22 mouse cellular contexts compared by ENCODE assay signal in genomic region chr2:154915922-154916541, GRCm38 (mm10). TPM values are rescaled to one million over a fixed set of nuclear protein-coding genes. Genes with fewer than 3 reads are reported as not detected.
DNase-seq lines count a peak whose midpoint lies in the region; ATAC-seq and TF ChIP-seq lines count a peak whose summit lies in the region.
"Had no signal": no experiment of that assay in that cellular context is flagged by ENCODE, and none has a peak within 500 bp of the region (broad histone marks: within the 10 kb centered on the region; RNA-seq: fewer than 3 reads in every experiment).

No protein-coding gene starts in this region.

- no peaks in the 10 kb centered on the region for H3K27me3 ChIP-seq in lung, embryonic 14.5 days (ENCODE audit: insufficient read depth, low read length)
- no peaks in the 10 kb centered on the region for H3K27me3 ChIP-seq in embryonic facial prominence, embryonic 13.5 days
- H3K27me3 ChIP-seq in limb, embryonic 14.5 days (ENCODE audit: control insufficient read depth, insufficient read depth, low read length), result no peaks in the 10 kb centered on the region
- H3K27me3 ChIP-seq: heart, embryonic 12.5 days; kidney, embryonic 15.5 days; midbrain, embryonic 12.5 days had no signal

- H3K9ac ChIP-seq in lung, embryonic 14.5 days, result peak overlapping the region; percentile 26; the same call in 1 of the 2 replicates
- no peak overlapping the region for H3K9ac ChIP-seq in embryonic facial prominence, embryonic 13.5 days
- H3K9ac ChIP-seq in limb, embryonic 14.5 days (ENCODE audit: low read depth, low read length, severe bottlenecking), result no peak overlapping the region
- H3K9ac ChIP-seq: heart, embryonic 12.5 days; kidney, embryonic 15.5 days; liver, postnatal 0 days; midbrain, embryonic 12.5 days; neural tube, embryonic 12.5 days had no signal

- H3K36me3 ChIP-seq in lung, embryonic 14.5 days (ENCODE audit: insufficient read depth), result no peaks in the 10 kb centered on the region
- H3K36me3 ChIP-seq in embryonic facial prominence, embryonic 13.5 days, result no peaks in the 10 kb centered on the region
- no peaks in the 10 kb centered on the region for H3K36me3 ChIP-seq in limb, embryonic 14.5 days (ENCODE audit: control insufficient read depth, insufficient read depth, low read length)
- H3K36me3 ChIP-seq: G1E; heart, embryonic 12.5 days; kidney, embryonic 15.5 days; midbrain, embryonic 12.5 days; neural tube, embryonic 12.5 days had no signal

- no peak overlapping the region for H3K4me3 ChIP-seq in lung, embryonic 14.5 days (ENCODE audit: low read depth, low read length)
- H3K4me3 ChIP-seq in embryonic facial prominence, embryonic 13.5 days, result no peak overlapping the region
- H3K4me3 ChIP-seq in limb, embryonic 14.5 days (replicated peaks; ENCODE audit: low read length), result no peak overlapping the region
- H3K4me3 ChIP-seq: heart, embryonic 12.5 days; kidney, embryonic 15.5 days; midbrain, embryonic 12.5 days; neural tube, embryonic 12.5 days had no signal

- 43% methylated on average over 12 of the region's 12 CpGs for WGBS in lung, embryonic 14.5 days
- WGBS in embryonic facial prominence, embryonic 13.5 days, result 29% methylated on average over 12 of the region's 12 CpGs
- WGBS in limb, embryonic 14.5 days, result 24% methylated on average over 12 of the region's 12 CpGs

- H3K9me3 ChIP-seq in lung, embryonic 14.5 days (ENCODE audit: low read depth, low read length), result no peaks in the 10 kb centered on the region
- no peaks in the 10 kb centered on the region for H3K9me3 ChIP-seq in embryonic facial prominence, embryonic 13.5 days
- H3K9me3 ChIP-seq in limb, embryonic 14.5 days (ENCODE audit: control insufficient read depth, low read length), result no peaks in the 10 kb centered on the region
- H3K9me3 ChIP-seq: G1E; heart, embryonic 12.5 days; kidney, embryonic 15.5 days; midbrain, embryonic 12.5 days; neural tube, embryonic 12.5 days had no signal

- peak; percentile 58 for ATAC-seq in lung, embryonic 14.5 days (ENCODE audit: insufficient read depth)
- ATAC-seq in embryonic facial prominence, embryonic 13.5 days (ENCODE audit: insufficient number of reproducible peaks, insufficient read depth, low FRiP score, low TSS enrichment, low read depth), result peak; percentile 62; the same call in 1 of the 2 replicates
- no peak; the same call in 1 of the 2 replicates for ATAC-seq in limb, embryonic 14.5 days (ENCODE audit: low FRiP score, low read depth)
- ATAC-seq: forebrain, embryonic 14.5 days; hindbrain, postnatal 0 days; intestine, postnatal 0 days; liver, postnatal 0 days; Patski had no signal

- H3K27ac ChIP-seq in lung, embryonic 14.5 days (ENCODE audit: low read depth), result peak overlapping the region; percentile 13; the same call in 1 of the 2 replicates
- peak overlapping the region; percentile 81 for H3K27ac ChIP-seq in embryonic facial prominence, embryonic 13.5 days
- H3K27ac ChIP-seq in limb, embryonic 14.5 days (replicated peaks; ENCODE audit: low read depth, low read length), result no peak overlapping the region
- H3K27ac ChIP-seq: hindbrain, postnatal 0 days; kidney, embryonic 15.5 days; midbrain, embryonic 12.5 days; neural tube, embryonic 12.5 days had no signal

- peak; percentile 76 for DNase-seq in lung, embryonic 14.5 days
- no peak for DNase-seq in lung, postnatal 14 days
- DNase-seq in forelimb bud, embryonic 11.5 days (ENCODE audit: low read depth, low spot score), result peak; percentile 85
- DNase-seq in limb, embryonic 14.5 days (ENCODE audit: low spot score), result peak; percentile 51
- DNase-seq in thymus, postnatal 10 days (ENCODE audit: low spot score in 2 of 2), result no peak
- no peak for DNase-seq in heart, adult 9 months (ENCODE audit: low spot score in 2 of 2)
- DNase-seq: cerebellum, adult 11 months; cerebellum, adult 9-11 months; layer of hippocampus, postnatal 36 days; right cerebral cortex, postnatal 25 days had no signal

- H3K4me2 ChIP-seq in lung, embryonic 14.5 days, result peak overlapping the region; percentile 47
- H3K4me2 ChIP-seq in embryonic facial prominence, embryonic 13.5 days, result peak overlapping the region; percentile 40
- H3K4me2 ChIP-seq in limb, embryonic 14.5 days (replicated peaks; ENCODE audit: low read depth, low read length, severe bottlenecking), result no peak overlapping the region
- H3K4me2 ChIP-seq: heart, embryonic 12.5 days; kidney, embryonic 15.5 days; liver, embryonic 11.5 days; midbrain, embryonic 12.5 days; neural tube, embryonic 12.5 days had no signal

- no peak for TF ChIP-seq POLR2A in limb, embryonic 14.5 days (IDR thresholded peaks at IDR 0.05; ENCODE audit: borderline replicate concordance, extremely low read depth, insufficient read depth, insufficient read length)

- no peak for TF ChIP-seq CTCF in lung, embryonic 14.5 days (IDR thresholded peaks at IDR 0.05; ENCODE audit: low read depth)

- peaks cover 5% of the 10 kb centered on the region; the same call in 1 of the 2 replicates for H3K4me1 ChIP-seq in lung, embryonic 14.5 days (ENCODE audit: insufficient read depth)
- H3K4me1 ChIP-seq in embryonic facial prominence, embryonic 13.5 days, result peaks cover 18% of the 10 kb centered on the region
- no peaks in the 10 kb centered on the region for H3K4me1 ChIP-seq in limb, embryonic 14.5 days (ENCODE audit: control insufficient read depth, insufficient read depth, low read length)
- H3K4me1 ChIP-seq: heart, embryonic 12.5 days; kidney, embryonic 15.5 days; midbrain, embryonic 12.5 days; neural tube, embryonic 12.5 days had no signal

RNA-seq across cellular contexts. Expression of gene Eif2s2, which starts 23.3 kb away (rescaled TPM):
- 99.7 and 110 TPM in 2 replicates for polyA plus RNA-seq in lung, embryonic 14.5 days (2014; fragmentation: Nextera tagmentation; extraction: Ambion mirVana)
- polyA plus RNA-seq in embryonic facial prominence, embryonic 13.5 days (2015; fragmentation: Nextera tagmentation; extraction: Ambion mirVana), result 138 and 143 TPM in 2 replicates
- 47.3 and 73.6 TPM in 2 replicates for polyA plus RNA-seq in limb, embryonic 14.5 days (2012; rRNA removed)
- 111 and 116 TPM in 2 replicates for polyA plus RNA-seq in limb, embryonic 14.5 days (2014; fragmentation: Nextera tagmentation; extraction: Ambion mirVana)

Comparison
In these comparisons a context has a peak if more than half of its experiments do, and no peak if none do; other contexts are left out.
1. DNase-seq: peak in lung, embryonic 14.5 days (single experiment), forelimb bud, embryonic 11.5 days (single experiment) and limb, embryonic 14.5 days (single experiment); none in lung, postnatal 14 days (single experiment), thymus, postnatal 10 days (0 of 2) and heart, adult 9 months (0 of 2).